Mouse (Mus musculus): ENCODE results near the gene Ogdhl. TPM values are rescaled to one million over a fixed set of nuclear protein-coding genes. Genes with fewer than 3 reads are reported as not detected.

The Ogdhl gene
- polyA plus RNA-seq, 1 experiment = 68.5 TPM

DNA sequence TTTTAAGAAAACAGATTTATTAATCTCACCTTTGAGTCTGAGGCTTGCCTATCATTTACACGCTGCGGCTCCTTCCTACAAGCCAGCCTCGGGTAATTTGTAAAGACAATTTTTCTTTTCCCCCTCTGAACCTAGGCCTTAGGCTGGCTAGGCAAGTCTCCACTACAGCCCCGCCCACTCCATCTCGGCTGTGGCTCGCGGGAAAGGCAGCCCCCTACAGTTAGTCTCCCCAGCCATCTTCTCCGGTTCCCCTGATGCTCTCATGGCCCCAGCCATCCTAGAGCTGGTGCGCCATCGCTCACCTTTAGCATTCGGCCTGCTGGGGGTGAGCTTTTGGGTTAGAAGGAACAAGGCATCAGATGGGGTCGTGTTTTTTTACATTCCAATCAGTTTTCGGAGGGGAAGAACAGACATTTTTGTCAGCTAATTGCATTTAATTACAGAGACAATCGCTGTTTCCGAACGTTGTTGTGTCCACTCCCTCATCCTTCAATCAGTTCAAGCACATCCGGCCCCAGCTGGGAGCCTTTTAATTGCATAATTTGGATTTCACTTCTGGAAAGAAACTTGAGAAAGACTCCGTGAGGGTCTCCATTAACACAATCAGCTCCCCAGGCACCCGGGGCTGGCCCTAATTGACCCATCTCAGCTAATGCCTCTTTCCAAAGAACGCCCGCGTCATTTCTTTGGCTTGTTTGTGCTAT is 57.7 kb downstream of the Ogdhl start:
- DNase-seq (ENCODE audit: extremely low spot score in 1 of 2, low spot score in 1 of 2) = no peak

DNA sequence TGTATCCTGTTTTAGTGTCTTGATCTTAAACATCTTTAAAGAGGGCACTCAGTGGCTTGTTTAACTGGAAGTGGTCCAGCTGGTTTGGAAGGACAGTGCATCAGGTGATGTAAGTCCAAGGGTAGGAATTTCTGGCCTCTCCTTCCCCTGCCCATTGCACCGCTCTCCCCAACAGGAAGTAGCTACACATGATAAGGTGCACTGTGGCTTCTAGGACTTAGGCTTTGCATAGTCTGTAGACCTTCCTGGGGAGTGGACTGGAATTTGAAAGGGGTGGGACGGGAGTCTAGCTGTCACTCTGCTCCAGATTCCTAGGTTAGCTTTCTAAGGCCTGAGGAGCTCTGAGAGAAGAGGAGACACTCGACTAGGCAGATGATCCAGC is 58.3 kb downstream of the Ogdhl start:
- no peak for DNase-seq (ENCODE audit: extremely low spot score in 1 of 2, low spot score in 1 of 2)

DNA sequence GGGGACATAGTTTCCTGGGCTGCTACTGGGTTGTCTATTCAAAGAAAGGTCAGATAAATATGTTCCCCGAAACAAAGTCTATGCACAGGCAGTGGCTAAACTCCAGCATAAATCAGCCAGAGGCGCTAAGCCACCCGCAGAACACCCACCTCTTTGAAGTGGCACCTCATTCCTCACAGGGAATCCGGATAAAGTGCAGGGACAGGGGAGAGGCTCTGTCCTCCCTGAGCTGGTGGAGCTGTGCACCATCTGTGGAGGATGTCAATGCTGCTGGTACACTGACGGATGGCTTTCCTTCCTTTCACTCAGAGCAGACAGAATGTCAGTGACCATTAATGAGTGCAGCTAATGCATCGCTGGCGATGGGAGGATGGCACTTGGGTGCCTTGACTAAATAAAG is 59.2 kb downstream of the Ogdhl start:
- DNase-seq (ENCODE audit: extremely low spot score in 1 of 2, low spot score in 1 of 2) = peak in 1 of 2 experiments; percentile 11

DNA sequence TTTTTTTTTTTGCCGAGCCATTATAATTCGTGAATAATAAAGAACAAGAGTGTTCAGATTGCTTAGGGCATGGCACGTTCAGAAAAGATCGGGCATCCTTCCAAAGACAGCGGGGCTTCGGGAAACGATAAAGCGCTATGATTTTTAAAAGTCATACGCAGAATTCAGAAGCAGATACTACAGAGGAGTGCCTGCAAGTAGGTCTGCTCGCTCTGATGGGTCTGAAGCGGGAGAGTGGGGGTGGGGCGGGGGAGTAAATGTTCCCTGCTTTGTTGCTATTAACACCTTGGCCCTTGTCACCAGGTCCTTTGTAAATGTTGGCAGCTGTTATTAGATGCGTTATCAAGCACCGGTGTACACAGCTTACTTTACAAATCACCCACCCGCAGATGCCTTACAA is 59.8 kb downstream of the Ogdhl start:
- DNase-seq (ENCODE audit: extremely low spot score in 1 of 2, low spot score in 1 of 2) = no peak

DNA sequence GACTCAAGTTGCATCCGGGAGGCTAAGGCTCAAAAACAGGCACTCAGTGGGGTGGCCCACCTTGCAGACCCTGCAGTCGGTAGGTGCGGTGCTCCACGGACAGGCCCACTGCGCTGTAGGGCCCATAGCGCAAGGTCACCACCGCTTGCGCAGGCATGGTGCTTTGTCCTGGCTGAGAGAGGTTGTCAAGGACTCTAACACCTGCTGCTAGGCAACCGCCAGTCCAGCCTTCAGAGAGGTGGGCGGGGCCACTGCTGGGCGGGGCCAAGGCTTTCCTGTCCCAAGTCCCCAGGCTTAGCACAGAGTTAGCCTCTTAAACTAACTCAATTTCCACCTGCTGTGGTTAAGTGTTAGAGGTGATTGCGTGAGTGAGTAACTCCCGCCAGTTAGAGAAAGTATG is 66.4 kb downstream of the Ogdhl start, which contains the start of gene 1700024G13Rik:
Gene 1700024G13Rik, minus strand, starts transcription at position 196 of the 400 bp plus-strand sequence.
- no peak for DNase-seq (ENCODE audit: extremely low spot score in 1 of 2, low spot score in 1 of 2)

Other genes with a start within 250 kb of the Ogdhl start
- 22.3 and 22.7 TPM in 2 replicates for gene Oxnad1, start 236.6 kb upstream of the Ogdhl start, polyA plus RNA-seq (2012; rRNA removed)
- gene Dph3, start 236.3 kb upstream of the Ogdhl start, polyA plus RNA-seq (2012; rRNA removed) = 35.4 and 39.4 TPM in 2 replicates
- not detected in 2 replicates for gene Msmb, start 180.0 kb upstream of the Ogdhl start, polyA plus RNA-seq (2012; rRNA removed)
- gene Ncoa4, start 162.2 kb upstream of the Ogdhl start, polyA plus RNA-seq (2012; rRNA removed) = 49.7 and 60.5 TPM in 2 replicates
- gene Timm23, start 120.1 kb upstream of the Ogdhl start, polyA plus RNA-seq (2012; rRNA removed) = 108 and 134 TPM in 2 replicates
- 18.8 and 19.1 TPM in 2 replicates for gene Parg, start 120.1 kb upstream of the Ogdhl start, polyA plus RNA-seq (2012; rRNA removed)
- gene 1700024G13Rik, start 66.4 kb downstream of the Ogdhl start, polyA plus RNA-seq (2012; rRNA removed) = not detected in 2 replicates
- 0.14 and 0.53 TPM in 2 replicates for gene Slc18a3, start 142.8 kb downstream of the Ogdhl start, polyA plus RNA-seq (2012; rRNA removed)
- gene Chat, start 144.0 kb downstream of the Ogdhl start, polyA plus RNA-seq (2012; rRNA removed) = 0.42 and 0.69 TPM in 2 replicates
- gene Ercc6, start 191.5 kb downstream of the Ogdhl start, polyA plus RNA-seq (2012; rRNA removed) = 12.9 and 13.8 TPM in 2 replicates

All from frontal cortex, adult 2 months (tissue).